Mouse (Mus musculus) mouse embryonic stem cell (cell line): Measurements from ENCODE around the gene Stx1b.

Experiments
- in situ Hi-C, 2 experiments: fragments of 300-500 bp; cut with MboI; formaldehyde crosslinking; loops; 1 replicate in 1 of 2; 3 replicates in 1 of 2; pipeline ENCODE4 v1.14.3; 2019 to 2020; ENCODE audit warnings: low sequenced_read_pairs in 2 of 2, low pct_unique_long_range_greater_than_20kb in 1 of 2, mixed read lengths in 1 of 2; ENCODE audit not compliant: unreplicated experiment in 1 of 2

Stx1b gene

DNA sequence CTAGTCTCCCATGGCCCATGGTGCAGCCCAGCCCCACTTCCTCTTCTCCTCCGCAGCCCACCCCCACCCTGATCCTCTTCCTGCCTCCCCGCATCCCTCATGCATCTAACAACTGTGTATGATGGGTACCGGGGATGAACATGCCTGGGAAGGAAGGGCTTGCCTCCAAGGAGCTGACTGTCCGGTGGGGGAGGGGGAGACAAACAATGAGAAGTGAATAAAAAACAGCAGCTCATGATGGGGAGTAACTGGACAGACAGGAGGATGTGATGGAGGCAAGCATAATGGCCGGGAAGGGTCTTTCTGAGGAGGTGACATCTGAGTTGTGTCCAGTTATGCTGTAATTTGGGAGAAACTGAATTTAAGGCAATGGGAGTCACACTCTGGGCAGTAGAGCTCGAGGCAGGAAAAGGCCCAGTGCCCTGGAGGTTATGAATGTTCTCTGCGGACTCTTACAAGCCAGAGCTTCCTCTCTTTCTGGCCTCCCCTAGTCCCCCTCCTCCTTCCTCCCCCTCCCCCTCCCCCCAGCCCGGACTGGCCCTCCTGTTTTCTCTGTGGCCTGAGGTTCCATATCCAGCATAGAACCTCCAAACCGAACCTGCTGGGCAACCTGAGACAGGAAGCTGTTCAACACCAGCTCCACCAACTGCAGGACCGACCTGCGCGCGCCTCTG, 3.4 kb downstream of the Stx1b start:
- in situ Hi-C loops = no loop called here

- in situ Hi-C loops = no loop called here
Observed at GRCm38 (mm10) chr7:127817776-127818175, 6.6 kb downstream of the Stx1b start.

- in situ Hi-C loops = no loop called here
Observed at GRCm38 (mm10) chr7:127817053-127817452, 7.3 kb downstream of the Stx1b start.

- in situ Hi-C loops = no loop called here
Observed at GRCm38 (mm10) chr7:127815954-127816821, 8.2 kb downstream of the Stx1b start.

- in situ Hi-C loops = no loop called here
Observed at GRCm38 (mm10) chr7:127815116-127815665, 9.2 kb downstream of the Stx1b start.

DNA sequence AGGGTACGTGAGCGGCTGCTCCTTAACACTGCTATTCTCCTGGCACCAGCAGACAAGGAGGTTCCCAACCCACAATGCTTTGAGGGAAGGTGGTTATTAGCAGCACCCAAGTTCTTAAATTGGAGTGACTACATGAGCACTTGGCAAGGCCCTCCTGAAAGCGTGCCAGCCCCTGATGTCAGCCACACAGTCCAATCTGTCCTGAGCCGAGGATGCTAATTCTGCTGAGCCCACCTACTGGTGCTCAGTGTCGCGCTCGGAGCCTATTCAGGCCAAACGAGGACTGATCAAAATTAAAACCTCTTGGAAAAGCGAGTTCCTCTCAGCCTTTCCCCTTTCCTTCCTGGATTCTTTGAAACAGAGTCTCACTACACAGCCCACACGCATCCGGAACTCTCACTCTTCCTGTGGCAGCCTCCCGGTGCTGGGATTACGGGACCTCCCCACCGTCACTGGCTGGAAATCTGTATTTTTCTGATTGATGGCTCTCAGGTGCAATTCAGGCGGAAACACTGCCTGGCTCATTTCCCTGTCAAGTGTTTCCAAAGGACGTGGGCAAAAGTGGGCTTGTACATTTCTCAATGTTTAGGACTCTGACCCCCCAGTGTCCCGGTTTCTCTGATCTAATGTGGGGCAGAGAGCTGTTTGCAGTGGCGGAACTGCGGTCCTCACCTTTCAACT, 10.0 kb downstream of the Stx1b start:
- in situ Hi-C loops = no loop called here

DNA sequence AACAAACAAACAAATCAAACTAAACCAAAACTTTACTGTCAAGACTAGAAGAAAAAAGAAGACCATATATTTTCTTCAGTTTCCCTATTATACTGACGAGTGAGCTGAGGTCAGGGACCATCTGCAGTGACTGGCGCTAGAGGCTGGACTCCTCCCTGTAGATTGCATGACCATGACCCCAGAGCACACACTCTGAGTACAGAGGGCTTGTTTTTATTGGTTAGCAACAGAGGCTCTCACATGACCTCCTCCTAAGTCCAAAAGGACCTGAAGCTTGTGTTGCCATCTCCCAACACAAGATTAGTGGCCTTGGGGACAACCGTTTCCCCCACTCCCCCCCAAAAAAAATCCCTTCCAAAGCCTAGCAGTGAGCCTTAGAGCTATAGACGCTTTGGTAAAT, 10.5 kb downstream of the Stx1b start:
- in situ Hi-C loops = no loop called here

DNA sequence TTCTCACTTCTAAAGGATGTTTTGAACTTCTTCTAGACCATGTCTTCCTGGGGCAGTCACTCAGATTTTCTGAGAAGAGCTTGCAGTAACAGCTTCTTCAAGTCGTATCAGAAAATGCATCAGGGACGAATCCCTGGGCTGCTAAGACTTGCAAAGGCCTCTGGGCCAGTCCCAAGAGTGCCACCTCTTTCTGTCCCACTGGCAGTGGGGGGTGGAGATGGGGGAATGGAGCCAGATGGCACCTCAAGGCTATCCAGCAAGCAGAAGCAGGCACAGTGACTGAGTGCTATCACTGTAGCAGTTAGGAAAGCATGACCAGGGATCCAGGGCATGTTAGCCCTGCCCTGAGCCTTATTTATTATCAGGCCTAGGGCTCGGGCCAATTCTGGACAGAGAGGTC, 12.1 kb downstream of the Stx1b start:
- in situ Hi-C loops = no loop called here

DNA sequence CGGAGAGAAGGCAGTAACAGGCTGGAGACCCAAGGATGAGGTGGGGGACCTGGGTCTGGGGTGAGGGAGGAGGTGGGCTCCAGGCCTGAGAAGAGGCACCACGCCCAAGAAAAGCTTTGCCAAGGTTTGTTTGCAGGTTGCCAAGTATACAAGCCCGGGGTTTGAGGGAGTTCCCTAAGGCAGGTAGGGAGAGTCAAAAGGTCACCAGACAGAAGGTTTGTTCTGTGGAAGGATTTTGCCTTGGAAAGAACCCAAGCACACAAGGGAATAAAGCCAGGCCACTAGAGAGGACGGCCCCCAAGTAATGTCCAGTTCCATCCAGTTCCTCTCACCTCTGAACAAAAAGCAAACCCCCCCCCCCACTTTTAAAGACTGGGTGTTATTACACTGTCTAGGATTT, 13.1 kb downstream of the Stx1b start:
- in situ Hi-C loops = no loop called here

DNA sequence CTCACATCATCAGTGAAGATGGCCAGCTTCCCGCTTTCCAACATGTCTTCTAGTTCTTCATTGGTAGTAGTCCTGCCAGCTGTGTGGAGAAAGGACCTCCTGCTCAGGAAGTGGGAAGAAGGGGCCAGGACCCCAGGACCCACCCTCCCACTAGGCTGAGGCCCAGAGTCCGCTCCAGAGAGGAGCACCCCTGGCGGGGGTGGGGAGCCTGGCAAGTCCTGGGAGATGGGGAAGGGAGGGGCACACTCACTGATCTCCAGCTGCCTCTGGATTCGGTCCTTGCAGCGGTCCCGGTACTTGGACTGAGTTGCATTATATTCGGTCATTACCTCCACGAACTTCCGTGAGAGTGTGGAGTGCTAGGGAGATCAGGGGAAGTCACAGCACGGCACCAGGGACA, 13.7 kb downstream of the Stx1b start:
- in situ Hi-C loops = no loop called here

GRCm38 (mm10) chr7:127809846-127810245, 14.5 kb downstream of the Stx1b start:
- in situ Hi-C loops = no loop called here

DNA sequence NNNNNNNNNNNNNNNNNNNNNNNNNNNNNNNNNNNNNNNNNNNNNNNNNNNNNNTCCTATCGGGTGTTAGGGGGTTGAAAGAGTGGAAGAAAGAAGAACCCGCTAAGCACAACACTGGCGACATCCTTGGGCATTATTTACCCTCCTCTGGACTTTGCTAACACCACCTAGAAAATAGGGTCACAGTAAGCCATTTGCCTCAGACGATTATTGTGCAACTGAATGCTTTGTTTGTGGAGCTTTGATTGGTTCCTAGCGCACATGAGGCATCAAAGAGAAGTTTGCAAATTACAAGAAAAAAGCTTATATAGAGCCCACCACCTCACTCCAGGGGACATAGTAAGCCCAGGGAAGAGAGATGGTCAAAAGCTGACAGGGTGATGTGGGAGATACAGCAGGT, 15.5 kb downstream of the Stx1b start:
- in situ Hi-C loops = no loop called here

GRCm38 (mm10) chr7:127802313-127802712, 22.0 kb downstream of the Stx1b start:
- in situ Hi-C loops = no loop called here

GRCm38 (mm10) chr7:127801010-127801621, 23.2 kb downstream of the Stx1b start:
- in situ Hi-C loops = no loop called here

GRCm38 (mm10) chr7:127800435-127801009, 23.8 kb downstream of the Stx1b start, which contains the start of gene Hsd3b7:
TSS of gene Hsd3b7 (plus strand) at chr7:127800604.
- in situ Hi-C loops = no loop called here

DNA sequence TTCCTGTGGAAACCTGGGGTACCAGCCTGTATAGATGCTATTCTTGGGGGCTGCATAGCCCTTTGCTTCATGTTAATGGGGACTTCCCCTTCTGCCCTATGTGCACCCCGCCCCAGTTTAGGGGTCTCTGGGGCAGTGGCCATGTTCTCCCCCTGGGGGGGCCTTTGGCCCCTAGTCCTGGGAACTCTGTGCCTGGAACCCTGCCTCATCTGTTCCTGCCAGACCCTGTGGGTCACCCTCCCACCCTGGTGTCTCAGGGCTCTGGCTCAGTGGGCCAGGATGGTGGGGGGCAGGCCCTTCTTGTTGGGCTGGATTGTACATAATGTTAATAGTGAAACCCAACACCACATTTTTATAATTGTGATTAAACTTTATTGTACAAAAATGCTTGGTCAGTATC, 24.6 kb downstream of the Stx1b start:
- in situ Hi-C loops = no loop called here

DNA sequence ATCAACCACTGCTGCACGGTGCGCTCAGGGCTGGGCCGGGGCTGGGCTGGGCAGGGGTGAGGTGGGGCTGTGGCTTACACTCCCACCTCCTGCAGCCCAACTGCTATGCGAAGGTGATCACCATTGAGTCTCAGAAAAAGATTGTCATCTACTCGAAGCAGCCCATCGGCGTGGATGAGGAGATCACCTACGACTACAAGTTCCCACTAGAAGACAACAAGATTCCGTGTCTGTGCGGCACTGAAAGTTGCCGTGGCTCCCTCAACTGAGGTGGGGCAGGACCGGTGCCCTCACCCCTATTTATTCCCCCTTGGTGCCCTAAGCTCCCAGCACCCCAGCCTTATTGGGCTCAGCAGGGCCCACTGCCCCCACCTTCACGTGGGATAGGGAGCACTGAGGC, 25.1 kb downstream of the Stx1b start:
- in situ Hi-C loops = no loop called here

DNA sequence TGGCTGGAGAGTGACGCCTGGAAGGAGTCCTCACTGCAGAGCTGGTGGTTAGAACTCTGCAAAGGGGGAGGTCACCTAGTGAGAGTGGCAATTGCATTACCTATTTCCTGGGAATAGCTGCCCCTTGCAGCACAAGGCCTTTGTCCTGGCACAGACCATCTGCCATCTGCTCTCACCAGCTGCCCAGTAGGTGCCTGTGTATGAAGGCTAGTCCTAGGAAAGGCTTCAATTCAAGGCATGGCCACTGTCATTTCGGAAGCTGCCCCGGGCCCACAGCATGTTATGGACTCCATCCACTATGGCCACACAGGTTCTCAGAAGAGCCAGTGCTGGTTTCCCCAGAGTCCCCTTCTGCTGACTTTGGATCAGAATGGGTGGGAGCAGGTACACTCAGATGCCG, 25.8 kb downstream of the Stx1b start:
- in situ Hi-C loops = no loop called here
